Mouse (Mus musculus) small intestine, adult 2 months (tissue): ENCODE measurements around the gene Tnr. TPM values are rescaled to one million over a fixed set of nuclear protein-coding genes. Genes with fewer than 3 reads are reported as not detected.

Source experiments
- H3K27ac ChIP-seq: fragments of 200-500 bp; 2 replicates; pipeline ENCODE4 v1.5.1; 2012; ENCODE audit warnings: low read depth, low read length, control low read depth, inconsistent platforms; ENCODE audit not compliant: insufficient read depth
- H3K27me3 ChIP-seq: fragments of 200-500 bp; 2 replicates; pipeline ENCODE4 v1.6.1; 2012; ENCODE audit warnings: mild to moderate bottlenecking, moderate library complexity, low read length, inconsistent platforms; ENCODE audit not compliant: control insufficient read depth, insufficient read depth
- H3K36me3 ChIP-seq: fragments of 200-500 bp; 2 replicates; pipeline ENCODE4 v1.6.1; 2012; ENCODE audit warnings: mild to moderate bottlenecking, low read length, control low read depth, inconsistent platforms; ENCODE audit not compliant: control insufficient read depth, insufficient read depth
- H3K4me1 ChIP-seq: fragments of 200-500 bp; 2 replicates; pipeline ENCODE4 v1.6.1; 2012; ENCODE audit warnings: low read length, inconsistent platforms, mixed read lengths; ENCODE audit not compliant: control insufficient read depth, insufficient read depth, insufficient read length
- H3K4me3 ChIP-seq: fragments of 200-500 bp; 2 replicates; pipeline ENCODE4 v1.5.1; 2012; ENCODE audit warnings: low read depth, mild to moderate bottlenecking, control low read depth, inconsistent platforms, low read length, moderate library complexity
- CTCF ChIP-seq: fragments of 200-500 bp; IDR thresholded peaks from 2 replicates; pipeline ENCODE4 v1.5.1; 2012; ENCODE audit warnings: low read depth, mild to moderate bottlenecking, control low read depth, inconsistent platforms, low read length, moderate library complexity, mixed read lengths; ENCODE audit not compliant: insufficient replicate concordance, insufficient read length; ENCODE audit errors: extremely low read depth
- POLR2A ChIP-seq: fragments of 200-500 bp; IDR thresholded peaks from 2 replicates; pipeline ENCODE4 v1.6.1; 2012; ENCODE audit warnings: low read depth, mild to moderate bottlenecking, control low read depth, inconsistent platforms, low read length, moderate library complexity
- WGBS: fragments of 180-500 bp; shearing (Covaris S2); methylation state at CpG from one replicate; pipeline ENCODE4 v1.1.7; 2018; 5-methylcytosine and 5-hydroxymethylcytosine counted together
- polyA plus RNA-seq: library from polyadenylated mRNA; depleted of rRNA; stranded (reverse); fragments of >200 nt; gene quantifications from 2 replicates; pipeline ENCODE4 v1.2.3, GENCODE M21; 2012

The Tnr gene
- polyA plus RNA-seq, 1 experiment = 0.10 TPM

- Histone ChIP-seq H3K4me3 (no peak overlapping the region), H3K27ac (no peak overlapping the region), H3K4me1 (no peaks in the 10 kb centered on the region), H3K27me3 (no peaks in the 10 kb centered on the region), H3K36me3 (no peaks in the 10 kb centered on the region)
- WGBS = 45% methylated on average over 3 of the region's 3 CpGs
- TF ChIP-seq POLR2A (no peak), CTCF (no peak)
Observed at GRCm38 (mm10) chr1:159578391-159578790, 54.8 kb downstream of the Tnr start.

- Histone ChIP-seq H3K4me1 (no peaks in the 10 kb centered on the region), H3K36me3 (no peaks in the 10 kb centered on the region), H3K27me3 (no peaks in the 10 kb centered on the region), H3K4me3 (no peak overlapping the region), H3K27ac (no peak overlapping the region)
- WGBS = 61% methylated on average over 8 of the region's 8 CpGs
- TF ChIP-seq CTCF (no peak), POLR2A (no peak)
Observed at GRCm38 (mm10) chr1:159580335-159580921, 56.9 kb downstream of the Tnr start.

DNA sequence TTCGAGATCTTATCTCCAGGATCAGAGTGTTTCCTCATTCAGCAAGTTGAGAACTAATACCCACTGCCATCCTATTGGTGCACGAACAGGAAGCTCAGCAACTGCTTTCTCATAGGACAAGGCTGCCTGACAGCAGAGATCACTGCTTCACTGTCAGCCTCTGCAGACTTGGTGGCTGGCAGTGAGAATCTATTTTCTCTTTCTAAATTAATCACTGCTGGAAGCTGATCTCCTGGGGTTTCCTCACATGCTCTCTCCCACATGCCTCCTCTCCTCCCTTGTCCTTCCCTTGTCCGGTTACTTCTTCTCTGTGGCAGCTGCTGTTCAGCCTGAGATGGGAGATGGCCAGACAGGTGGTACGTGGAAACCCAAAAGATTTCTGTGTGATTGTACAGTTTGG lies 60.3 kb downstream of the Tnr start:
- Histone ChIP-seq H3K36me3 (no peaks in the 10 kb centered on the region), H3K27me3 (no peaks in the 10 kb centered on the region), H3K4me3 (no peak overlapping the region), H3K27ac (no peak overlapping the region), H3K4me1 (no peaks in the 10 kb centered on the region)
- WGBS = 63% methylated on average over 4 of the region's 4 CpGs
- TF ChIP-seq POLR2A (no peak), CTCF (no peak)

GRCm38 (mm10) chr1:159588741-159589140 lies 65.2 kb downstream of the Tnr start:
- 67% methylated on average over 2 of the region's 2 CpGs for WGBS
- Histone ChIP-seq H3K36me3 (no peaks in the 10 kb centered on the region), H3K27me3 (no peaks in the 10 kb centered on the region), H3K27ac (no peak overlapping the region), H3K4me1 (no peaks in the 10 kb centered on the region), H3K4me3 (no peak overlapping the region)
- TF ChIP-seq CTCF (no peak), POLR2A (no peak)

DNA sequence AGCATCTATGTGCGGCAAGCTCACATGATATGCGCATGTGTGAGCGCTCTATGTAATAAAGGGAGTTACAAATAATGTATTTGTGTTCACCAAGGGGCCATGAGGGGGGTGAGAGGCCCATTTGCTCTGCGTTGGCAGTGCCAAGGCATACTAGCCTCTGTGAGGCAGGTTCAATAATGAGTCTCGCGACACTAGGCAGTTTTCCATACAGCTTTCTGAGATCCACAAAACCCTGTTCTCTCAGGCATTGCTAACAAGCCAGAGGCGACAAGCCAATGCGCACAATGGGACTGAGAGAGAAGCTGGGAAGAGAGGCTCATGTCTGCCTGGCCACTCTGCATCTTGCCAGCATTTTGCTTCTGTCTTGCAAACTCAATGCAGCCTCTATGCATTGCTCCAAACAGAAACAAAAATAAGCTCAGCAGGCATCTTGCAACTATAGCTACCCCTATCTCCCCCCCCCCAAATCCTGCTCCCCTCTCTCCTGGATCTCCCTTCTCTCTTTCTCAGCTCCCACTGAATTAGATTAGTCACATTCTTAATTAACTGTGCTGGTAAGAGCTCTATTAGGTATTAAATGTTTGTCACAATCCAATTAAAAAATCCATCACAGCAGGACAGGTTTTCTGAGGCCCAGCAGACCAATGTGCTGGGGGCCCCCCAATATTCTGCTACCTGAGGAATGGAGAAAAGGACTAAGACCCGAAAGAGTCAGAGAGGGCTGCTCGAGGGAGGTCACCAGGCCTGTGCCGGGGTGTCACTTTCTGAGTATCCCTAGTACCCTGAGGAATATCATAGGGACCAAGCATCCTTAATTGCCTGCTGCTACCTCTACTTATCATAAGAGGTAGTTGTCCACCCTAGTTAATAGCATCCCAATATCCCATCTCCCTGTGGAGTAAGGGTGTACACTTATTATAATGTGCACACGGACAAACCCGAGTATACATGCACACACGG lies 70.8 kb downstream of the Tnr start:
- Histone ChIP-seq H3K36me3 (no peaks in the 10 kb centered on the region), H3K27ac (no peak overlapping the region), H3K4me3 (no peak overlapping the region), H3K4me1 (no peaks in the 10 kb centered on the region), H3K27me3 (no peaks in the 10 kb centered on the region)
- WGBS = 87% methylated on average over 14 of the region's 14 CpGs
- TF ChIP-seq CTCF (no peak), POLR2A (no peak)

- 64% methylated on average over 3 of the region's 3 CpGs for WGBS
- no peak overlapping the region for H3K27ac ChIP-seq
Observed at GRCm38 (mm10) chr1:159595729-159596128, 72.2 kb downstream of the Tnr start.

DNA sequence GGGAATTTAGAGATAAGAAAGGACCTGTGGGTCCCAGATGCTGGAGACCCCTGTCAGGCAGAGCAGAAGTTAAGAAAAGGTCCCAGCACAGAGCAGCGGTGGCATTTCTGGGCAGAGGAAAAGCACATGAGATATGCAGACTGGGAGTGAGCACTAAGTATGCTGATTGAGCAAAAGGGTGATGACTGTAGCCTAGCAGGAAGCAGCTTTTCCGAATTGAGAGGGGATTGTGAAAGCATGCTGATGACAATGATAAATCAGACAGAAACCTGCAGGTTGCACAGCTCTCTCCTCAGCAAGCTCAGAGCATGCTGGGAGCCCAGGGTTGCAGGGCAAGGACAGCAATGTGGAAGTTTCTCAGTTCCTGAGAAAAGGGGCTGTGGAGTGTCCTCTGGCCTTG lies 73.1 kb downstream of the Tnr start:
- WGBS = 33% methylated on average over 2 of the region's 2 CpGs
- no peak overlapping the region for H3K27ac ChIP-seq
- no peak overlapping the region for H3K4me3 ChIP-seq
- H3K4me1 ChIP-seq = no peaks in the 10 kb centered on the region
- H3K36me3 ChIP-seq = no peaks in the 10 kb centered on the region
- H3K27me3 ChIP-seq = no peaks in the 10 kb centered on the region
- TF ChIP-seq POLR2A (no peak), CTCF (no peak)

More at GRCm38 (mm10) chr1:159595729-159596128, 72.2 kb downstream of the Tnr start:
- Histone ChIP-seq H3K4me3 (no peak overlapping the region), H3K4me1 (no peaks in the 10 kb centered on the region), H3K27me3 (no peaks in the 10 kb centered on the region), H3K36me3 (no peaks in the 10 kb centered on the region)
- TF ChIP-seq POLR2A = no peak
- no peak for TF ChIP-seq CTCF
